Mouse (Mus musculus) thymus, postnatal 36 days (tissue): ENCODE results near the gene Tnfsf10.

Source experiments
- DNase-seq, 2 experiments: peaks; one replicate each; pipeline ENCODE4 v3.0.0; 2022; ENCODE audit warnings: mixed read lengths in 2 of 2

The Tnfsf10 gene

DNA sequence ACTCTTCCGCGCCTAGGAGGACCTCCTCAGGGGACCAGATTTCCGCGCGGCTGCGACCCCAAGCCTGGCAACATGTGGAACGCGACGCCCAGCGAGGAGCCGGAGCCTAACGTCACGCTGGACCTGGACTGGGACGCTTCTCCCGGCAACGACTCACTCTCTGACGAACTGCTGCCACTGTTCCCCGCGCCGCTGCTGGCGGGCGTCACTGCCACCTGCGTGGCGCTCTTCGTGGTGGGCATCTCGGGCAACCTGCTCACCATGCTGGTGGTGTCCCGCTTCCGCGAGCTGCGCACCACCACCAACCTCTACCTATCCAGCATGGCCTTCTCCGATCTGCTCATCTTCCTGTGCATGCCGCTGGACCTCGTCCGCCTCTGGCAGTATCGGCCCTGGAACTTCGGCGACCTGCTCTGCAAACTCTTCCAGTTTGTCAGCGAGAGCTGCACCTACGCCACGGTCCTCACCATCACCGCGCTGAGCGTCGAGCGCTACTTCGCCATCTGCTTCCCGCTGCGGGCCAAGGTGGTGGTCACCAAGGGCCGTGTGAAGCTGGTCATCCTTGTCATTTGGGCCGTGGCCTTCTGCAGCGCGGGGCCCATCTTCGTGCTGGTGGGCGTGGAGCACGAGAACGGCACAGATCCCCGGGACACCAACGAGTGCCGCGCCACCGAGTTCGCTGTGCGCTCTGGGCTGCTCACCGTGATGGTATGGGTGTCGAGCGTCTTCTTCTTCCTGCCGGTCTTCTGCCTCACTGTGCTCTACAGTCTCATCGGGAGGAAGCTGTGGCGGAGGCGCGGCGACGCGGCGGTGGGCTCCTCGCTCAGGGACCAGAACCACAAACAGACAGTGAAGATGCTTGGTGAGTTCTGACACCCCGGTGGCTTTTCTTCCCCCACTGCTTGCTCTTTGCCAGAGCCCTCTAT, 55.2 kb downstream of the Tnfsf10 start:
- peak in 1 of 2 experiments; percentile 9 for DNase-seq

- DNase-seq, result no peak
Measured at GRCm38 (mm10) chr3:27374396-27374795, 57.6 kb downstream of the Tnfsf10 start.

GRCm38 (mm10) chr3:27377935-27378334, 61.1 kb downstream of the Tnfsf10 start:
- no peak for DNase-seq

DNA sequence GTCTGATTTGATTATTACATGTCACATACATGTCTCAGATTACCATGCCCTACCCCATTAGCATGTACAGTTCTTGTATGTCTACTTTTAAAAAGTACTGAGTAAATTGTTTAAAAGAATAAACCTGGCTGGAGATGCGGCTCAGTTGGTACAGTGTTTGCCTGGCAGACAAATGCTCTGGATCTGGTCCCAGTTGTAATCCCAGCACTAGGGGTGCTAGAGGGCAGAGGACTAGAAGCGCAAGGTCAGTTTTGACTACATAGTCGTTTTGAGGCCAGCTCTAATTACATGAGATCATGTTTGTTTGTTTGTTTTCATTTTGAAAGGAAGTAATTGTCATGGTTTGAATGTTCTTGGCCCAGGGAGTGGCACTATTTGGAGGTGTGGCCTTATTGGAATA, 68.0 kb downstream of the Tnfsf10 start:
- DNase-seq, result no peak

- DNase-seq, result no peak
Measured at GRCm38 (mm10) chr3:27389923-27390322, 73.1 kb downstream of the Tnfsf10 start.
